Mouse (Mus musculus): ENCODE measurements around the gene Oxsr1.

DNA sequence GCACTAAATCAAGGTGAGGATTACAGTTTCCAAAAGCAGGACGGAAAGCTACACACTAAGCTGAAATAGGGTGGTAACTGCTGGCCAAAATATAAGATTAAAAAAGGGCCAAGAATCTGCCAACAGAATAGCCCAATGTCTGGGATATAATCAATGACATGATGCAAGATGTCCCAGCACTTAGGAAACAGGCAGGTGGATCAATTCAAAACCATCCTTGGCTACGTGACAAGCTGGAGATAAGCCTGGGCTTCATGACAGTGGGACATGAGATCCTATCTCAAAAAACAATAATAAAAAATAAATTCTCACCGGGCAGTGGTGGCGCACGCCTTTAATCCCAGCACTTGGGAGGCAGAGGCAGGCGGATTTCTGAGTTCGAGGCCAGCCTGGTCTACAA lies 16.4 kb downstream of the Oxsr1 start:
- TF ChIP-seq CTCF (IDR thresholded peaks at IDR 0.05; ENCODE audit: control insufficient read depth, insufficient read depth, insufficient replicate concordance, low read depth, low read length) (no peak), POLR2A (IDR thresholded peaks at IDR 0.05; ENCODE audit: control insufficient read depth, low read depth, low read length) (no peak)

Data from testis, adult 2 months (tissue).